Mouse (Mus musculus) hindbrain, embryonic 14.5 days (tissue): ENCODE measurements around the gene Cfap54. TPM values are rescaled to one million over a fixed set of nuclear protein-coding genes. Genes with fewer than 3 reads are reported as not detected.

Source experiments
- ATAC-seq: fragments of 200-750 bp; cut with Nextera tagmentation; 2 replicates; pipeline ENCODE4 v1.8.0; 2017; ENCODE audit warnings: moderate number of reproducible peaks, mild to moderate bottlenecking, moderate TSS enrichment, moderate library complexity; ENCODE audit not compliant: low FRiP score
- DNase-seq: peaks from one replicate; pipeline ENCODE4 v3.0.0-alpha.2; 2015; ENCODE audit warnings: low spot score
- H3K27ac ChIP-seq: fragments of 300-500 bp; sonication (generic); 2 replicates; pipeline ENCODE4 v1.5.1; 2014; ENCODE audit warnings: mild to moderate bottlenecking, moderate library complexity
- H3K27me3 ChIP-seq: fragments of 300-500 bp; sonication (generic); 2 replicates; pipeline ENCODE4 v1.6.1; 2014; ENCODE audit warnings: mild to moderate bottlenecking, low read length, mixed read lengths; ENCODE audit not compliant: control insufficient read depth, insufficient read depth
- H3K36me3 ChIP-seq: fragments of 300-500 bp; sonication (generic); replicated peaks from 2 replicates; pipeline ENCODE4 v1.6.1; 2014; ENCODE audit not compliant: control insufficient read depth, insufficient read depth
- H3K4me1 ChIP-seq: fragments of 300-500 bp; sonication (generic); replicated peaks from 2 replicates; pipeline ENCODE4 v1.6.1; 2014; ENCODE audit warnings: antibody characterized with exemption, low read length, mixed read lengths; ENCODE audit not compliant: control insufficient read depth, insufficient read depth
- H3K4me2 ChIP-seq: fragments of 300-500 bp; sonication (generic); replicated peaks from 2 replicates; pipeline ENCODE4 v1.6.1; 2014; ENCODE audit warnings: mild to moderate bottlenecking, moderate library complexity
- H3K4me3 ChIP-seq: fragments of 300-500 bp; sonication (generic); replicated peaks from 2 replicates; pipeline ENCODE4 v1.5.1; 2014; ENCODE audit warnings: mild to moderate bottlenecking, low read length
- H3K9ac ChIP-seq: fragments of 300-500 bp; sonication (generic); 2 replicates; pipeline ENCODE4 v1.6.1; 2014
- H3K9me3 ChIP-seq: fragments of 300-500 bp; sonication (generic); 2 replicates; pipeline ENCODE4 v1.6.1; 2016; ENCODE audit warnings: low read length; ENCODE audit not compliant: control insufficient read depth
- WGBS: fragments of 180-500 bp; shearing (Covaris S2); extraction: QIAGEN DNeasy Blood & Tissue Kit; methylation state at CpG from one replicate; pipeline ENCODE4 v1.1.7; 2014; 5-methylcytosine and 5-hydroxymethylcytosine counted together
- polyA plus RNA-seq: library from polyadenylated mRNA; unstranded; fragments of >200 nt; fragmentation: Nextera tagmentation; extraction: Ambion mirVana; gene quantifications from 2 replicates; pipeline ENCODE4 v1.2.1, GENCODE M21; 2014

The Cfap54 gene
- polyA plus RNA-seq, 1 experiment from 2014 or later: 3.6 TPM

GRCm38 (mm10) chr10:92790893-92791530 is 290.4 kb downstream of the Cfap54 start:
- Histone ChIP-seq H3K4me2 (no peak overlapping the region), H3K9ac (no peak overlapping the region), H3K27me3 (no peaks in the 10 kb centered on the region), H3K4me1 (peaks cover 5% of the 10 kb centered on the region; the same call in 1 of the 2 replicates), H3K4me3 (no peak overlapping the region), H3K9me3 (no peaks in the 10 kb centered on the region), H3K27ac (no peak overlapping the region), H3K36me3 (no peaks in the 10 kb centered on the region)
- ATAC-seq: no peak
- 26% methylated on average over 7 of the region's 7 CpGs for WGBS
- no peak for DNase-seq

GRCm38 (mm10) chr10:92790247-92790646 is 291.2 kb downstream of the Cfap54 start:
- Histone ChIP-seq H3K4me1 (peaks cover 5% of the 10 kb centered on the region; the same call in 1 of the 2 replicates), H3K27ac (no peak overlapping the region), H3K4me2 (no peak overlapping the region), H3K27me3 (no peaks in the 10 kb centered on the region), H3K4me3 (no peak overlapping the region), H3K9ac (no peak overlapping the region), H3K36me3 (no peaks in the 10 kb centered on the region), H3K9me3 (no peaks in the 10 kb centered on the region)
- 15% methylated on average over 2 of the region's 2 CpGs for WGBS
- ATAC-seq (no peak), DNase-seq (peak; percentile 36)

- no peak for DNase-seq
- H3K4me1 ChIP-seq: peaks cover 5% of the 10 kb centered on the region; the same call in 1 of the 2 replicates
- no peak overlapping the region for H3K4me3 ChIP-seq
- no peaks in the 10 kb centered on the region for H3K27me3 ChIP-seq
- no peak overlapping the region for H3K27ac ChIP-seq
- ATAC-seq: no peak
- H3K9me3 ChIP-seq: no peaks in the 10 kb centered on the region
- no peaks in the 10 kb centered on the region for H3K36me3 ChIP-seq
- WGBS: 65% methylated on average over 13 of the region's 13 CpGs
- H3K9ac ChIP-seq: no peak overlapping the region
- no peak overlapping the region for H3K4me2 ChIP-seq
These were observed 292.9 kb downstream of the Cfap54 start for GRCm38 (mm10) chr10:92788410-92789096.

- Histone ChIP-seq H3K4me3 (no peak overlapping the region), H3K9ac (no peak overlapping the region), H3K36me3 (no peaks in the 10 kb centered on the region), H3K4me2 (no peak overlapping the region), H3K27ac (no peak overlapping the region), H3K27me3 (no peaks in the 10 kb centered on the region), H3K4me1 (peaks cover 3% of the 10 kb centered on the region; the same call in 1 of the 2 replicates), H3K9me3 (no peaks in the 10 kb centered on the region)
- 41% methylated on average over 5 of the region's 5 CpGs for WGBS
- DNase-seq (no peak), ATAC-seq (no peak)
These were observed 298.7 kb downstream of the Cfap54 start for GRCm38 (mm10) chr10:92782691-92783090.

GRCm38 (mm10) chr10:92754359-92754758 is 327.1 kb downstream of the Cfap54 start:
- 61% methylated on average over 5 of the region's 5 CpGs for WGBS
- ATAC-seq (no peak), DNase-seq (no peak)
- no peaks in the 10 kb centered on the region for H3K9me3 ChIP-seq
- H3K9ac ChIP-seq: no peak overlapping the region
- H3K4me1 ChIP-seq: no peaks in the 10 kb centered on the region; the same call in 1 of the 2 replicates
- H3K4me3 ChIP-seq: no peak overlapping the region
- H3K27me3 ChIP-seq: no peaks in the 10 kb centered on the region
- no peak overlapping the region for H3K4me2 ChIP-seq
- no peaks in the 10 kb centered on the region for H3K36me3 ChIP-seq
- H3K27ac ChIP-seq: no peak overlapping the region

GRCm38 (mm10) chr10:92730339-92730738 is 351.1 kb downstream of the Cfap54 start:
- no peak for ATAC-seq
- DNase-seq: no peak
- 94% methylated on average over 3 of the region's 3 CpGs for WGBS

GRCm38 (mm10) chr10:92728723-92729122 is 352.7 kb downstream of the Cfap54 start:
- Histone ChIP-seq H3K27ac (no peak overlapping the region), H3K36me3 (no peaks in the 10 kb centered on the region), H3K9me3 (no peaks in the 10 kb centered on the region), H3K4me1 (no peaks in the 10 kb centered on the region), H3K4me2 (no peak overlapping the region), H3K27me3 (no peaks in the 10 kb centered on the region), H3K4me3 (no peak overlapping the region), H3K9ac (no peak overlapping the region)
- no peak for ATAC-seq
- 93% methylated on average over 3 of the region's 3 CpGs for WGBS
- DNase-seq: no peak

More at GRCm38 (mm10) chr10:92730339-92730738, 351.1 kb downstream of the Cfap54 start:
- Histone ChIP-seq H3K4me1 (no peaks in the 10 kb centered on the region), H3K36me3 (no peaks in the 10 kb centered on the region), H3K27ac (no peak overlapping the region), H3K9ac (no peak overlapping the region), H3K9me3 (no peaks in the 10 kb centered on the region), H3K27me3 (no peaks in the 10 kb centered on the region), H3K4me2 (no peak overlapping the region), H3K4me3 (no peak overlapping the region)

Other genes starting within 250 kb of the Cfap54 start
- 61.1 and 68.3 TPM in 2 replicates for gene Cdk17, start 79.3 kb upstream of the Cfap54 start, polyA plus RNA-seq
- gene Elk3, start 229.5 kb upstream of the Cfap54 start, polyA plus RNA-seq: 7.9 and 11.3 TPM in 2 replicates